Mouse (Mus musculus): ENCODE measurements around the gene Nmd3. TPM values are rescaled to one million over a fixed set of nuclear protein-coding genes. Genes with fewer than 3 reads are reported as not detected.

Gene Nmd3
- total RNA-seq, 2 experiments from 2014 or later = 92.4 to 94.0 TPM

GRCm38 (mm10) chr3:69762838-69763368 is 41.1 kb downstream of the Nmd3 start:
- DNase-seq = no peak

GRCm38 (mm10) chr3:69763630-69764565 is 42.1 kb downstream of the Nmd3 start:
- DNase-seq = no peak

- DNase-seq = no peak
Measured at GRCm38 (mm10) chr3:69765206-69765605, 43.4 kb downstream of the Nmd3 start.

- no peak for DNase-seq
Measured at GRCm38 (mm10) chr3:69769150-69769549, 47.4 kb downstream of the Nmd3 start.

- DNase-seq = no peak
Measured at GRCm38 (mm10) chr3:69773356-69773755, 51.6 kb downstream of the Nmd3 start.

GRCm38 (mm10) chr3:69779246-69779796 is 57.5 kb downstream of the Nmd3 start:
- DNase-seq = no peak

- DNase-seq = no peak
Measured at GRCm38 (mm10) chr3:69792823-69793417, 71.1 kb downstream of the Nmd3 start.

GRCm38 (mm10) chr3:69797533-69797932 is 75.7 kb downstream of the Nmd3 start:
- DNase-seq = no peak

GRCm38 (mm10) chr3:69797969-69798368 is 76.2 kb downstream of the Nmd3 start:
- no peak for DNase-seq

GRCm38 (mm10) chr3:69799096-69799495 is 77.3 kb downstream of the Nmd3 start:
- DNase-seq = no peak

- DNase-seq = no peak
Measured at GRCm38 (mm10) chr3:69800829-69801384, 79.1 kb downstream of the Nmd3 start.

GRCm38 (mm10) chr3:69803137-69803536 is 81.4 kb downstream of the Nmd3 start:
- DNase-seq = no peak

Other genes starting within 250 kb of the Nmd3 start
- gene B3galnt1, start 123.0 kb upstream of the Nmd3 start, total RNA-seq (2021) = 10 to 100 TPM; 10.8 to 12.7 TPM
- gene Sptssb, start 138.0 kb downstream of the Nmd3 start, total RNA-seq (2021) = not detected